Mouse (Mus musculus) hindbrain, postnatal 0 days (tissue): Measurements from ENCODE around the gene Syt1. TPM values are rescaled to one million over a fixed set of nuclear protein-coding genes. Genes with fewer than 3 reads are reported as not detected.
A peak's percentile ranks its signal among the peaks of the same experiment; 100 is the strongest.

ENCODE experiments used
- ATAC-seq: fragments of 200-750 bp; cut with Nextera tagmentation; 2 replicates; pipeline ENCODE4 v1.8.0; 2017; ENCODE audit warnings: mild to moderate bottlenecking, moderate TSS enrichment, moderate library complexity
- DNase-seq: peaks from one replicate; pipeline ENCODE4 v3.0.0-alpha.2; 2015; ENCODE audit warnings: low spot score
- H3K27ac ChIP-seq: fragments of 300-500 bp; sonication (generic); 2 replicates; pipeline ENCODE4 v1.5.1; 2014; ENCODE audit warnings: mild to moderate bottlenecking
- H3K27me3 ChIP-seq: fragments of 300-500 bp; sonication (generic); 2 replicates; pipeline ENCODE4 v1.6.1; 2014; ENCODE audit warnings: low read length, mixed read lengths; ENCODE audit not compliant: insufficient read depth
- H3K36me3 ChIP-seq: fragments of 300-500 bp; sonication (generic); 2 replicates; pipeline ENCODE4 v1.6.1; 2014; ENCODE audit warnings: low read length, mixed read lengths; ENCODE audit not compliant: insufficient read depth
- H3K4me1 ChIP-seq: fragments of 300-500 bp; sonication (generic); 2 replicates; pipeline ENCODE4 v1.6.1; 2014; ENCODE audit warnings: antibody characterized with exemption, low read length, mixed read lengths; ENCODE audit not compliant: insufficient read depth
- H3K4me2 ChIP-seq: fragments of 300-500 bp; sonication (generic); 2 replicates; pipeline ENCODE4 v1.6.1; 2014; ENCODE audit warnings: low read depth, mild to moderate bottlenecking, low read length, moderate library complexity, mixed read lengths
- H3K4me3 ChIP-seq: fragments of 300-500 bp; sonication (generic); 2 replicates; pipeline ENCODE4 v1.5.1; 2014; ENCODE audit warnings: low read length
- H3K9ac ChIP-seq: fragments of 300-500 bp; sonication (generic); replicated peaks from 2 replicates; pipeline ENCODE4 v1.6.1; 2014; ENCODE audit warnings: mild to moderate bottlenecking, low read length, moderate library complexity, mixed read lengths
- H3K9me3 ChIP-seq: fragments of 300-500 bp; sonication (generic); 2 replicates; pipeline ENCODE4 v1.6.1; 2016; ENCODE audit warnings: low read length, mixed read lengths
- CTCF ChIP-seq: IDR thresholded peaks from 2 replicates; pipeline ENCODE4 v1.5.1; 2016; ENCODE audit warnings: antibody characterized with exemption, control low read depth, low read depth
- WGBS: fragments of 180-500 bp; shearing (Covaris S2); extraction: QIAGEN DNeasy Blood & Tissue Kit; methylation state at CpG from one replicate; pipeline ENCODE4 v1.1.7; 2014; 5-methylcytosine and 5-hydroxymethylcytosine counted together
- polyA plus RNA-seq: library from polyadenylated mRNA; unstranded; fragments of >200 nt; fragmentation: Nextera tagmentation; extraction: Ambion mirVana; gene quantifications from 2 replicates; pipeline ENCODE4 v1.2.1, GENCODE M21; 2015
- total RNA-seq: library from RNA; depleted of rRNA; stranded (reverse); fragments of >200 nt; gene quantifications from 2 replicates; pipeline ENCODE4 v1.2.3, GENCODE M21; 2014

Gene Syt1
- total and polyA plus RNA-seq, 2 experiments from 2014 or later, result 96.1 to 147 TPM

GRCm38 (mm10) chr10:108572764-108573163, 438.0 kb downstream of the Syt1 start:
- Histone ChIP-seq H3K27me3 (no peaks in the 10 kb centered on the region), H3K4me3 (no peak overlapping the region), H3K27ac (no peak overlapping the region), H3K4me2 (no peak overlapping the region), H3K4me1 (no peaks in the 10 kb centered on the region), H3K9me3 (no peaks in the 10 kb centered on the region), H3K9ac (no peak overlapping the region), H3K36me3 (no peaks in the 10 kb centered on the region)
- ATAC-seq (no peak), DNase-seq (no peak)
- 73% methylated on average over 4 of the region's 4 CpGs for WGBS
- TF ChIP-seq CTCF, result no peak

- Histone ChIP-seq H3K27ac (no peak overlapping the region), H3K9me3 (no peaks in the 10 kb centered on the region), H3K36me3 (no peaks in the 10 kb centered on the region), H3K27me3 (no peaks in the 10 kb centered on the region), H3K9ac (no peak overlapping the region), H3K4me3 (no peak overlapping the region), H3K4me1 (no peaks in the 10 kb centered on the region), H3K4me2 (no peak overlapping the region)
- no peak for TF ChIP-seq CTCF
- DNase-seq, result no peak
- WGBS, result 35% methylated on average over 5 of the region's 5 CpGs
- ATAC-seq, result no peak
Measured at GRCm38 (mm10) chr10:108571104-108571503, 439.7 kb downstream of the Syt1 start.

- Histone ChIP-seq H3K27ac (no peak overlapping the region), H3K4me2 (no peak overlapping the region), H3K9ac (no peak overlapping the region), H3K36me3 (no peaks in the 10 kb centered on the region), H3K27me3 (no peaks in the 10 kb centered on the region), H3K9me3 (no peaks in the 10 kb centered on the region), H3K4me1 (no peaks in the 10 kb centered on the region), H3K4me3 (no peak overlapping the region)
- TF ChIP-seq CTCF, result no peak
- no peak for ATAC-seq
- DNase-seq, result no peak
- WGBS, result 82% methylated on average over 6 of the region's 6 CpGs
Measured at GRCm38 (mm10) chr10:108569568-108570139, 441.1 kb downstream of the Syt1 start.

GRCm38 (mm10) chr10:108568925-108569324, 441.9 kb downstream of the Syt1 start:
- no peak for TF ChIP-seq CTCF
- Histone ChIP-seq H3K9ac (no peak overlapping the region), H3K4me1 (no peaks in the 10 kb centered on the region), H3K36me3 (no peaks in the 10 kb centered on the region), H3K4me3 (no peak overlapping the region), H3K9me3 (no peaks in the 10 kb centered on the region), H3K4me2 (no peak overlapping the region), H3K27me3 (no peaks in the 10 kb centered on the region), H3K27ac (no peak overlapping the region)
- no peak for DNase-seq
- WGBS, result 59% methylated on average over 6 of the region's 6 CpGs
- no peak for ATAC-seq

- Histone ChIP-seq H3K4me1 (no peaks in the 10 kb centered on the region), H3K9me3 (no peaks in the 10 kb centered on the region), H3K4me2 (no peak overlapping the region; the same call in 1 of the 2 replicates), H3K9ac (no peak overlapping the region), H3K27ac (no peak overlapping the region), H3K4me3 (no peak overlapping the region), H3K36me3 (no peaks in the 10 kb centered on the region), H3K27me3 (no peaks in the 10 kb centered on the region)
- no peak for ATAC-seq
- 16% methylated on average over 8 of the region's 8 CpGs for WGBS
- peak; percentile 31 for DNase-seq
- no peak for TF ChIP-seq CTCF
Measured at GRCm38 (mm10) chr10:108568136-108568535, 442.6 kb downstream of the Syt1 start.

GRCm38 (mm10) chr10:108567456-108567855, 443.3 kb downstream of the Syt1 start:
- DNase-seq, result no peak
- H3K4me2 ChIP-seq, result no peak overlapping the region
- TF ChIP-seq CTCF, result no peak
- H3K9me3 ChIP-seq, result no peaks in the 10 kb centered on the region
- no peaks in the 10 kb centered on the region for H3K36me3 ChIP-seq
- no peak overlapping the region for H3K4me3 ChIP-seq
- no peak for ATAC-seq
- 89% methylated on average over 6 of the region's 6 CpGs for WGBS
- no peak overlapping the region for H3K9ac ChIP-seq
- no peak overlapping the region for H3K27ac ChIP-seq
- H3K4me1 ChIP-seq, result no peaks in the 10 kb centered on the region
- no peaks in the 10 kb centered on the region for H3K27me3 ChIP-seq

- DNase-seq (no peak), ATAC-seq (no peak)
- Histone ChIP-seq H3K4me1 (no peaks in the 10 kb centered on the region), H3K4me2 (no peak overlapping the region), H3K27me3 (no peaks in the 10 kb centered on the region), H3K36me3 (no peaks in the 10 kb centered on the region), H3K9ac (no peak overlapping the region), H3K9me3 (no peaks in the 10 kb centered on the region), H3K4me3 (no peak overlapping the region), H3K27ac (peak overlapping the region; percentile 4; the same call in 1 of the 2 replicates)
- 55% methylated on average over 2 of the region's 2 CpGs for WGBS
- no peak for TF ChIP-seq CTCF
Measured at GRCm38 (mm10) chr10:108559607-108559908, 451.2 kb downstream of the Syt1 start.
